Mouse (Mus musculus) midbrain, postnatal 0 days (tissue): ENCODE results near the gene Ngfr. TPM values are rescaled to one million over a fixed set of nuclear protein-coding genes. Genes with fewer than 3 reads are reported as not detected.

Experiments
- ATAC-seq: fragments of 200-750 bp; cut with Nextera tagmentation; 2 replicates; pipeline ENCODE4 v1.8.0; 2017; ENCODE audit warnings: moderate number of reproducible peaks, mild to moderate bottlenecking, moderate TSS enrichment, moderate library complexity; ENCODE audit not compliant: low FRiP score
- DNase-seq: peaks from one replicate; pipeline ENCODE4 v3.0.0-alpha.2; 2015; ENCODE audit warnings: low spot score
- H3K27ac ChIP-seq: fragments of 300-500 bp; sonication (generic); 2 replicates; pipeline ENCODE4 v1.5.1; 2014; ENCODE audit warnings: low read depth, mild to moderate bottlenecking, low read length, mixed read lengths
- H3K27me3 ChIP-seq: fragments of 300-500 bp; sonication (generic); 2 replicates; pipeline ENCODE4 v1.6.1; 2014; ENCODE audit warnings: low read length, control low read depth, mixed read lengths; ENCODE audit not compliant: insufficient read depth
- H3K36me3 ChIP-seq: fragments of 300-500 bp; sonication (generic); 2 replicates; pipeline ENCODE4 v1.6.1; 2014; ENCODE audit warnings: low read length, control low read depth, mixed read lengths; ENCODE audit not compliant: insufficient read depth
- H3K4me1 ChIP-seq: fragments of 300-500 bp; sonication (generic); 2 replicates; pipeline ENCODE4 v1.6.1; 2014; ENCODE audit warnings: mild to moderate bottlenecking, control low read depth, antibody characterized with exemption, low read length, mixed read lengths; ENCODE audit not compliant: insufficient read depth
- H3K4me2 ChIP-seq: fragments of 300-500 bp; sonication (generic); 2 replicates; pipeline ENCODE4 v1.6.1; 2014; ENCODE audit warnings: low read depth, mild to moderate bottlenecking, low read length, mixed read lengths; ENCODE audit not compliant: poor library complexity, severe bottlenecking
- H3K4me3 ChIP-seq: fragments of 300-500 bp; sonication (generic); 2 replicates; pipeline ENCODE4 v1.5.1; 2014; ENCODE audit warnings: low read depth, mild to moderate bottlenecking, low read length, moderate library complexity
- H3K9ac ChIP-seq: fragments of 300-500 bp; sonication (generic); replicated peaks from 2 replicates; pipeline ENCODE4 v1.6.1; 2014; ENCODE audit warnings: mild to moderate bottlenecking, low read length, moderate library complexity, mixed read lengths; ENCODE audit not compliant: poor library complexity, severe bottlenecking
- H3K9me3 ChIP-seq: fragments of 300-500 bp; sonication (generic); 2 replicates; pipeline ENCODE4 v1.6.1; 2016; ENCODE audit warnings: low read length, control low read depth
- CTCF ChIP-seq: IDR thresholded peaks from 2 replicates; pipeline ENCODE4 v1.5.1; 2016; ENCODE audit warnings: antibody characterized with exemption, mild to moderate bottlenecking
- WGBS: fragments of 180-500 bp; shearing (Covaris S2); extraction: QIAGEN DNeasy Blood & Tissue Kit; methylation state at CpG from one replicate; pipeline ENCODE4 v1.1.7; 2014; 5-methylcytosine and 5-hydroxymethylcytosine counted together
- polyA plus RNA-seq: library from polyadenylated mRNA; unstranded; fragments of >200 nt; fragmentation: Nextera tagmentation; extraction: Ambion mirVana; gene quantifications from 2 replicates; pipeline ENCODE4 v1.2.1, GENCODE M21; 2015
- total RNA-seq: library from RNA; depleted of rRNA; stranded (reverse); fragments of >200 nt; gene quantifications from 2 replicates; pipeline ENCODE4 v1.2.3, GENCODE M21; 2014; rRNA removed

The Ngfr gene
- total RNA-seq: 11.1 and 16.9 TPM in 2 replicates
- polyA plus RNA-seq: 5.1 and 5.2 TPM in 2 replicates

DNA sequence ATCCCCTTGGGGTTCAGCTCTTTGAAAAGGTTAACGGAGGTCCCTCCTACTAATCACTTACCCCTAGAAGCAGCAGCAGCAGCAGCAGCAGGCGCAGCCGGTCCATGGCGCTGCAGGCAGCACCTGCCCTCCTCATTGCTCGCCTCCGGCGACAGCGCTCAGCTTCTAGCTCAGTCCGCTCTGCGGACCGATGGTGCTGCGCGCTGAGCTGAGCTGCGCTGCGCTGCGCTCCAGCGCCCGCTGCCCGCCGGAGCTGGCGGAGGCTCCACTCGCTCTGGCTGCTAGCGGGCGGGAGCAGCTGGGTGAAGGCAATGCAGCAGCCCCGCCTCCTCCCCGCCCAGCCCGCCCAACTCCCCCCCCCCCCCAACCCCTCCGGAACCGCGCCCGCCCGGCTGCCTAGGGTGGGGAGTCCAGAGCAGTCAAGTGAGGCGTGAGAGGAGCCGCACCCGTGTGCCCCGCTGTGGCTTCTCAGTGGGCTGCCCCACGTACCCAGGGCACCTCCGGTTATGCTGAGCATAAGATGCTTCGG lies at the start of gene Ngfr:
TSS of gene Ngfr (minus strand) at position 313 of the 529 bp plus-strand sequence.
- peak; percentile 66; the same call in 1 of the 2 replicates for ATAC-seq
- under 1% methylated on average over 36 of the region's 39 CpGs for WGBS
- Histone ChIP-seq H3K27me3 (peaks cover 49% of the 10 kb centered on the region), H3K4me3 (peak within 1 kb of the TSS; percentile 42), H3K27ac (no peak within 1 kb of the TSS), H3K36me3 (no peaks in the 10 kb centered on the region), H3K9me3 (no peaks in the 10 kb centered on the region), H3K9ac (peak within 1 kb of the TSS; percentile 51), H3K4me2 (peak within 1 kb of the TSS; percentile 89), H3K4me1 (peaks cover 5% of the 10 kb centered on the region; the same call in 1 of the 2 replicates)
- DNase-seq: peak; percentile 79
- no peak; the same call in 1 of the 2 replicates for TF ChIP-seq CTCF

DNA sequence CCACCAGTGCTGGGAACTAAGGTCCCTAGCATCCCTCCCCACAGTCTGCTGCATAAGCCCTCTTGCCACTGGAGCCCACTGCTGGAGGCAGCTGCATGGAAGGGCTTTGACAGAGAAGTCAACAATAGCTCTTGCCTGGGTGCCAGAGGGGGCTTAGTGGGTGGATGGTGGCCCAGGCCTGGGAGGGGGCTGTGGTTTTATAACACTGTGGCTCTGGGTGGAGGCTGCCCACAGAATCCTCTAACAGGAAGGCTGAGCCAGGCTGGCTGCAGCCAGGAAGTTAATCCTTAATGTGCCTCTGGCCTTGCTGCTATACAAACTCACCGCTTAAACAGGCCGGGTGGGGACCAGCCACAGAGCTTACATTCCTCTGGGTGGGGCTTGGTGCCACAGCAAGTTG lies 47.5 kb upstream of the Ngfr start:
- TF ChIP-seq CTCF: no peak
- no peak overlapping the region for H3K9ac ChIP-seq
- H3K4me3 ChIP-seq: no peak overlapping the region
- H3K4me1 ChIP-seq: no peaks in the 10 kb centered on the region
- ATAC-seq: no peak
- no peaks in the 10 kb centered on the region for H3K9me3 ChIP-seq
- no peaks in the 10 kb centered on the region for H3K36me3 ChIP-seq
- H3K4me2 ChIP-seq: no peak overlapping the region
- peaks cover under 1% of the 10 kb centered on the region; the same call in 1 of the 2 replicates for H3K27me3 ChIP-seq
- no peak for DNase-seq
- 49% methylated on average over 2 of the region's 2 CpGs for WGBS
- no peak overlapping the region for H3K27ac ChIP-seq

DNA sequence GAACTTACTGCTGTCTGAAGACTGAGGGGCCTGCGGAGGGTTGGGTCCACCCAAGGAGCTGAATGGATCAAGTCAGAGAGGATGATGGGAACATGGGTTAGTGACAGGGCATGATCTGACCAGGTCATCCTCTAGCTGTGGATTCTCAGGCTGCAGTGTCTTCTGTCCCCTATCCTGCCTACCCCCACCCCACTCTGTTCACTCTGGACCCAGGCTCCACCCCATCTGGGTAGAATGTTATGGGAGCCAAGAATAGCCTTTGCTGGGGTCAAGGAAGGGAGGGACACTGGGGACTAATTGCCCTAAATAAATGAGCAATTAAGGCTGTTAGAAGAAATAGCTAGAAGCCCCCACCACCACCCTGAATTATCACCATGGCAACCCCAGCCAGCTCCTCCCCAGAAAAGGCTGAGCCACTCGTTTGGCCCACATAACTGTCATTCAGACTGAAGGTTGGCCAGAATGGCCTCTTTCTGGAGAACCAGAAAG lies 46.0 kb upstream of the Ngfr start:
- no peak for ATAC-seq
- Histone ChIP-seq H3K9ac (no peak overlapping the region), H3K4me1 (no peaks in the 10 kb centered on the region), H3K4me3 (no peak overlapping the region), H3K27ac (no peak overlapping the region), H3K36me3 (no peaks in the 10 kb centered on the region), H3K27me3 (no peaks in the 10 kb centered on the region), H3K4me2 (no peak overlapping the region), H3K9me3 (no peaks in the 10 kb centered on the region)
- no peak for TF ChIP-seq CTCF
- WGBS: 63% methylated on average over 2 of the region's 2 CpGs
- DNase-seq: no peak

DNA sequence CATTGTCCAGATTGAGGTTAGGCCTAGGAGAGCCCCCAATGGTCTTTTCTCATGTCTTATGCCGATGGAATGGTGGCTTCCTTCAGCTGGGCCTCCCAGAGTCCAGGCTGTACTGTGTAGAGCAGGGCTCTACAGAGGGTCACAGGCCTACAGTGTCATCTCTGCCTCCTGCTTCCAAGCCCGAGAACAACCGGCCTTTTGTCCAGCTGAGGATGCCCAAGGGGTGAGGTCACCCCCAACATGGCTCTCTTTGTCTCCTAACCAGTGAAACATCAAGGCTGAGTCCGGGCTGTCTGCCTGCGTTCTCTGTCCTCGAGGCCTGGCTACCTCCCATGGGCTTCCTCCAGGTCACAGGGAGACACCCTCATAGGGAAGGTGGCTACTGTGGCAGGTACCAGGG lies 44.9 kb upstream of the Ngfr start:
- DNase-seq (no peak), ATAC-seq (no peak)
- Histone ChIP-seq H3K4me1 (no peaks in the 10 kb centered on the region), H3K4me2 (no peak overlapping the region), H3K9ac (no peak overlapping the region), H3K4me3 (no peak overlapping the region), H3K27ac (no peak overlapping the region), H3K9me3 (no peaks in the 10 kb centered on the region), H3K27me3 (no peaks in the 10 kb centered on the region), H3K36me3 (no peaks in the 10 kb centered on the region)
- 53% methylated on average over 6 of the region's 6 CpGs for WGBS
- no peak for TF ChIP-seq CTCF

DNA sequence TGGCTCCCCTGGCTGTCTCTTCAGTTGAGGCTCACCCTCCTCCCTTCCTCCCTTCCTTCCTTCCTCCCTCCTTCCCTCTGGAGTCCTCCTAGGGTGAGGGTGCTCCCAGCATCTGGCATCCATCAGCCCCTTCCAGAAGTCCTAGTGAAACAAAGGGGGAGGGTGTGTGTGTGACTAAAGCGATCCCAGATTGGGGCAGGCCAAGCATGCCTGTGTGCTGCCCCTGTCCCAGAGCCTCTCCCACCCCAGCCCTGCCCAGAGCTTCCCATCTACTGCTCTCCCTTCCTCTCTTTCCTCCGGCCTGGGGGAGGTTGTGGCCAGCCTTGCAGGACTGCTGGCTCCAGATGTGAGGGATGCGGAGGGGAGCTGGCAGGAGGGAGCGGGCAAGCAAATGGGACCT lies 43.8 kb upstream of the Ngfr start:
- Histone ChIP-seq H3K4me3 (no peak overlapping the region), H3K4me1 (no peaks in the 10 kb centered on the region), H3K4me2 (no peak overlapping the region), H3K27me3 (no peaks in the 10 kb centered on the region), H3K27ac (no peak overlapping the region), H3K9me3 (no peaks in the 10 kb centered on the region), H3K9ac (no peak overlapping the region), H3K36me3 (no peaks in the 10 kb centered on the region)
- whole genome bisulfite sequencing: 66% methylated on average over 4 of the region's 4 CpGs
- TF ChIP-seq CTCF: no peak
- no peak for ATAC-seq
- DNase-seq: no peak

DNA sequence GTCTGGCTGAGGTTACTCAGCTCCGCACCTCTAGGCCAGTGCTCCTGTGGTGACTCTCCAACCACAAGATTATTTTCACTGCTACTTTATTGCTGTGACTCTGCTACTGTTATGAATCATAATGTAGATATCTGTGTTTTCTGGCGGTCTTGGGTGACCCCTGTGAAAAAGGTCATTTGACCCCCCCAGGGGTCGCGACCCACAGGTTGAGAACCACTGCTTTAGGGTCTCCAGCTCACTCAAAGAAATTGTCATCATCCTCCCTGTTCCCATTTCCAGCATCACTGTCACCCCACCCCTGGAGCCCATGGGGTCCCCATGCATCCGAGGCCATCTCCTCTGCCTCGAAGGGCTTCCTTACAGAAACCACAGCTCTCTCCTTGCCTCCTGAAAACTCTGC lies 43.0 kb upstream of the Ngfr start:
- Histone ChIP-seq H3K4me1 (no peaks in the 10 kb centered on the region), H3K27ac (no peak overlapping the region), H3K27me3 (no peaks in the 10 kb centered on the region), H3K4me2 (no peak overlapping the region), H3K36me3 (no peaks in the 10 kb centered on the region), H3K9ac (no peak overlapping the region), H3K4me3 (no peak overlapping the region), H3K9me3 (no peaks in the 10 kb centered on the region)
- 88% methylated on average over 6 of the region's 6 CpGs for WGBS
- DNase-seq (no peak), ATAC-seq (no peak)
- TF ChIP-seq CTCF: no peak
